Mouse (Mus musculus) intestine, postnatal 0 days (tissue): Measurements from ENCODE around the gene Myo1g. TPM values are rescaled to one million over a fixed set of nuclear protein-coding genes. Genes with fewer than 3 reads are reported as not detected.

Experiments used
- ATAC-seq: fragments of 200-750 bp; cut with Nextera tagmentation; 2 replicates; pipeline ENCODE4 v1.8.0; 2017; ENCODE audit warnings: mild to moderate bottlenecking, moderate TSS enrichment, moderate library complexity
- H3K27ac ChIP-seq: fragments of 300-500 bp; sonication (generic); 2 replicates; pipeline ENCODE4 v1.5.1; 2014; ENCODE audit warnings: mild to moderate bottlenecking, low read depth, low read length, moderate library complexity
- H3K27me3 ChIP-seq: fragments of 300-500 bp; sonication (generic); replicated peaks from 2 replicates; pipeline ENCODE4 v1.6.1; 2014; ENCODE audit warnings: low read length, mixed read lengths; ENCODE audit not compliant: control insufficient read depth, insufficient read depth
- H3K36me3 ChIP-seq: fragments of 300-500 bp; sonication (generic); 2 replicates; pipeline ENCODE4 v1.6.1; 2014; ENCODE audit warnings: mild to moderate bottlenecking, moderate library complexity; ENCODE audit not compliant: control insufficient read depth, insufficient read depth
- H3K4me1 ChIP-seq: fragments of 300-500 bp; sonication (generic); replicated peaks from 2 replicates; pipeline ENCODE4 v1.6.1; 2014; ENCODE audit warnings: antibody characterized with exemption, low read length, mixed read lengths; ENCODE audit not compliant: control insufficient read depth, insufficient read depth
- H3K4me2 ChIP-seq: fragments of 300-500 bp; sonication (generic); replicated peaks from 2 replicates; pipeline ENCODE4 v1.6.1; 2014; ENCODE audit warnings: low read depth, mild to moderate bottlenecking, moderate library complexity
- H3K4me3 ChIP-seq: fragments of 300-500 bp; sonication (generic); 2 replicates; pipeline ENCODE4 v1.5.1; 2014; ENCODE audit warnings: low read depth, low read length
- H3K9ac ChIP-seq: fragments of 300-500 bp; sonication (generic); 2 replicates; pipeline ENCODE4 v1.6.1; 2014; ENCODE audit warnings: mild to moderate bottlenecking, low read depth, low read length
- H3K9me3 ChIP-seq: fragments of 300-500 bp; sonication (generic); 2 replicates; pipeline ENCODE4 v1.6.1; 2016; ENCODE audit warnings: mixed run types; ENCODE audit not compliant: control insufficient read depth
- CTCF ChIP-seq: sonication (generic); IDR thresholded peaks from 2 replicates; pipeline ENCODE4 v1.5.1; 2016; ENCODE audit warnings: low read depth, mild to moderate bottlenecking, control low read depth, antibody characterized with exemption, moderate library complexity
- WGBS: fragments of 180-500 bp; shearing (Covaris S2); extraction: QIAGEN DNeasy Blood & Tissue Kit; methylation state at CpG from one replicate; pipeline ENCODE4 v1.1.7; 2014; 5-methylcytosine and 5-hydroxymethylcytosine counted together
- polyA plus RNA-seq: library from polyadenylated mRNA; unstranded; fragments of >200 nt; fragmentation: Nextera tagmentation; extraction: Ambion mirVana; gene quantifications from 2 replicates; pipeline ENCODE4 v1.2.1, GENCODE M21; 2015

Gene Myo1g
- polyA plus RNA-seq, 1 experiment from 2014 or later, result 0.87 TPM

- Histone ChIP-seq H3K9ac (no peak overlapping the region), H3K4me1 (no peaks in the 10 kb centered on the region), H3K4me3 (no peak overlapping the region), H3K36me3 (no peaks in the 10 kb centered on the region), H3K27me3 (no peaks in the 10 kb centered on the region), H3K27ac (0 out of 2 replicates have a peak overlapping the region, but pooled peaks have one; percentile 28), H3K4me2 (no peak overlapping the region), H3K9me3 (no peaks in the 10 kb centered on the region)
- TF ChIP-seq CTCF, result no peak
- no peak for ATAC-seq
- WGBS, result 66% methylated on average over 6 of the region's 6 CpGs
These were observed 33.8 kb downstream of the Myo1g start for GRCm38 (mm10) chr11:6486916-6487315.

- Histone ChIP-seq H3K4me1 (no peaks in the 10 kb centered on the region), H3K27me3 (no peaks in the 10 kb centered on the region), H3K9ac (no peak overlapping the region), H3K4me2 (no peak overlapping the region), H3K9me3 (no peaks in the 10 kb centered on the region), H3K4me3 (no peak overlapping the region), H3K27ac (no peak overlapping the region), H3K36me3 (no peaks in the 10 kb centered on the region)
- no peak for TF ChIP-seq CTCF
- 48% methylated on average over 3 of the region's 3 CpGs for WGBS
- no peak for ATAC-seq
These were observed 36.4 kb downstream of the Myo1g start for GRCm38 (mm10) chr11:6484244-6484959.

- TF ChIP-seq CTCF, result no peak
- H3K9me3 ChIP-seq, result no peaks in the 10 kb centered on the region
- no peak overlapping the region for H3K4me3 ChIP-seq
- ATAC-seq, result no peak
- 83% methylated on average over 2 of the region's 2 CpGs for WGBS
- no peaks in the 10 kb centered on the region for H3K36me3 ChIP-seq
- H3K27ac ChIP-seq, result no peak overlapping the region
- no peak overlapping the region for H3K9ac ChIP-seq
- H3K27me3 ChIP-seq, result no peaks in the 10 kb centered on the region
- H3K4me2 ChIP-seq, result no peak overlapping the region
- H3K4me1 ChIP-seq, result no peaks in the 10 kb centered on the region
These were observed 37.7 kb downstream of the Myo1g start for GRCm38 (mm10) chr11:6483103-6483502.

- H3K27ac ChIP-seq, result no peak overlapping the region
- no peaks in the 10 kb centered on the region for H3K4me1 ChIP-seq
- no peaks in the 10 kb centered on the region for H3K36me3 ChIP-seq
- H3K4me3 ChIP-seq, result no peak overlapping the region
- no peak overlapping the region for H3K9ac ChIP-seq
- no peak overlapping the region for H3K4me2 ChIP-seq
- no peaks in the 10 kb centered on the region for H3K27me3 ChIP-seq
- 60% methylated on average over 6 of the region's 6 CpGs for WGBS
- no peak for ATAC-seq
- H3K9me3 ChIP-seq, result no peaks in the 10 kb centered on the region
- no peak for TF ChIP-seq CTCF
These were observed 39.0 kb downstream of the Myo1g start for GRCm38 (mm10) chr11:6481669-6482185.

GRCm38 (mm10) chr11:6480681-6481405, 39.9 kb downstream of the Myo1g start:
- 84% methylated on average over 13 of the region's 13 CpGs for WGBS
- Histone ChIP-seq H3K9me3 (no peaks in the 10 kb centered on the region), H3K9ac (no peak overlapping the region), H3K4me1 (no peaks in the 10 kb centered on the region), H3K27ac (no peak overlapping the region), H3K4me2 (no peak overlapping the region), H3K36me3 (no peaks in the 10 kb centered on the region), H3K27me3 (no peaks in the 10 kb centered on the region), H3K4me3 (no peak overlapping the region)
- TF ChIP-seq CTCF, result no peak
- no peak for ATAC-seq

- Histone ChIP-seq H3K36me3 (no peaks in the 10 kb centered on the region), H3K9me3 (no peaks in the 10 kb centered on the region), H3K4me2 (no peak overlapping the region), H3K9ac (no peak overlapping the region), H3K4me1 (no peaks in the 10 kb centered on the region), H3K4me3 (no peak overlapping the region), H3K27me3 (no peaks in the 10 kb centered on the region), H3K27ac (no peak overlapping the region)
- 67% methylated on average over 7 of the region's 7 CpGs for WGBS
- no peak for TF ChIP-seq CTCF
- no peak for ATAC-seq
These were observed 40.6 kb downstream of the Myo1g start for GRCm38 (mm10) chr11:6480191-6480590.
